Mouse (Mus musculus) stomach, postnatal 0 days (tissue): Measurements from ENCODE around the gene Reln.

ENCODE experiments used
- CTCF ChIP-seq: IDR thresholded peaks from 2 replicates; pipeline ENCODE4 v1.5.1; 2016; ENCODE audit warnings: antibody characterized with exemption, low read depth, mild to moderate bottlenecking, moderate library complexity
- EP300 ChIP-seq: optimal IDR thresholded peaks from 2 replicates; pipeline ENCODE3; 2016; ENCODE audit warnings: antibody characterized with exemption

- TF ChIP-seq EP300 (no peak), CTCF (no peak)
Observed at GRCm38 (mm10) chr5:22253910-22254309, 90.6 kb downstream of the Reln start.
